In the genomic region with DNA sequence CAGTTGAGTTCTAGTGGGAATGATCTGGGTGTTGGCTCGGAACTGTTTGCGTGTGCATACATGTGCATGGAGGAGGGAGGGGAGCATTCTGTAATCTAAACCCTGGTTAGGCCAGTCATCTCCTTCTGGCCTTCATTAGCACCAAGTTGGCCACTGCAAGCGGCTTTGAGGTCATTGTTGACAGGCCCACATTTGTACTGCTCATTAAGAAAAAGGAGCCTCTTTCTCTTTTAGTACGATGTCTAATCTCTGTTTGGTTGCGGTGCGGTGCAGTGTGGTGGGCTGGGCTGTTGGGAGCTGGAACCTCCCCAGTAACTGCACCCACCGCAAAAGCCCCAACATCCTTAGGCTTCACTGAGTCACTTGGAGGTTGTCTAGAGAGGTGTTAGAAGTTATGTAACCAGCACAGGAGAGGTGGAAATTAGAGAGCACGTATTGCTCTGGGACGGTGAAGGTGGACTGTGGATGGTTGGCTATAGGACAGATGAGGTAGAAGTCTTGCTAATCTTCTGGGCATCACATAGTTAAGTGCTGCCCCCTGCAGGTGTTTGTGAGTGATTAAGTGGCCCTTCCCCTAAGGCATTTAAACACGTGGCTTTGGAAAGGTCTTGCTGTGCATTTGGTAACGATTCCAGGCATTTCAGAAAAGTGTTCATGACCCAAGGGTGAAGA, we compare ENCODE assay signal across 18 mouse cellular contexts. TPM values are rescaled to one million over a fixed set of nuclear protein-coding genes. Genes with fewer than 3 reads are reported as not detected.
DNase-seq lines count a peak whose midpoint lies in the region; ATAC-seq and TF ChIP-seq lines count a peak whose summit lies in the region.
"Had no signal": no experiment of that assay in that cellular context is flagged by ENCODE, and none has a peak within 500 bp of the region (broad histone marks: within the 10 kb centered on the region; RNA-seq: fewer than 3 reads in every experiment).

No protein-coding gene starts in this region.

- 68% methylated on average over 11 of the region's 11 CpGs for WGBS in heart, adult 2 months
- 79% methylated on average over 11 of the region's 11 CpGs for WGBS in midbrain, embryonic 14.5 days
- 72% methylated on average over 11 of the region's 11 CpGs for WGBS in midbrain, embryonic 15.5 days

- no peak for ATAC-seq in midbrain, embryonic 14.5 days (ENCODE audit: low FRiP score, low TSS enrichment)
- ATAC-seq in midbrain, embryonic 15.5 days (replicated peaks): no peak
- ATAC-seq: forebrain, embryonic 16.5 days had no signal

- no peaks in the 10 kb centered on the region for H3K9me3 ChIP-seq in midbrain, embryonic 14.5 days (ENCODE audit: control insufficient read depth, low read length)
- H3K9me3 ChIP-seq in midbrain, embryonic 15.5 days: no peaks in the 10 kb centered on the region
- H3K9me3 ChIP-seq: embryonic facial prominence, embryonic 15.5 days; heart, embryonic 13.5 days had no signal

- no peak for TF ChIP-seq POLR2A in heart, adult 2 months (IDR thresholded peaks at IDR 0.05; ENCODE audit: insufficient read depth, low read depth, low read length)

- no peak for DNase-seq in heart, adult 2 months
- DNase-seq in heart, postnatal 14 days: no peak
- DNase-seq in midbrain, embryonic 14.5 days: peak; percentile 42
- peak; percentile 26 for DNase-seq in NIH3T3 (ENCODE audit: low read depth)
- DNase-seq in retina, postnatal 1 day: peak; percentile 71
- no peak for DNase-seq in right cerebral cortex, postnatal 25 days
- DNase-seq in spleen, postnatal 10 days (ENCODE audit: low spot score in 2 of 2): no peak
- DNase-seq: cerebellum, adult 9-10 months; gastrocnemius, postnatal 14 days; lung, postnatal 10 days; thymus, postnatal 36 days had no signal

- peaks cover 3% of the 10 kb centered on the region; the same call in 1 of the 2 replicates for H3K27me3 ChIP-seq in heart, adult 2 months (ENCODE audit: control insufficient read depth, insufficient read depth, low read length)
- H3K27me3 ChIP-seq in midbrain, embryonic 14.5 days (ENCODE audit: control insufficient read depth, insufficient read depth, low read length): peaks cover 14% of the 10 kb centered on the region
- H3K27me3 ChIP-seq in midbrain, embryonic 15.5 days (replicated peaks): peaks cover 40% of the 10 kb centered on the region

- H3K4me2 ChIP-seq in midbrain, embryonic 14.5 days (ENCODE audit: low read length): no peak overlapping the region
- no peak overlapping the region for H3K4me2 ChIP-seq in midbrain, embryonic 15.5 days
- H3K4me2 ChIP-seq: embryonic facial prominence, embryonic 15.5 days; heart, embryonic 13.5 days; hindbrain, embryonic 12.5 days had no signal

- H3K9ac ChIP-seq in heart, adult 2 months (ENCODE audit: low read depth, low read length): no peak overlapping the region
- H3K9ac ChIP-seq in midbrain, embryonic 14.5 days (replicated peaks; ENCODE audit: low read length): no peak overlapping the region
- no peak overlapping the region for H3K9ac ChIP-seq in midbrain, embryonic 15.5 days
- H3K9ac ChIP-seq: embryonic facial prominence, embryonic 15.5 days; heart, embryonic 13.5 days; hindbrain, embryonic 12.5 days had no signal

- intact Hi-C loops in heart, adult 2 months (cut with DNase I): no loop called here
- intact Hi-C loops in heart, postnatal 14 days (cut with DNase I): no loop called here

- TF ChIP-seq EP300 in heart, adult 2 months (IDR thresholded peaks at IDR 0.05; ENCODE audit: insufficient read depth, low read depth, low read length): no peak

- H3K27ac ChIP-seq in heart, adult 2 months: no peak overlapping the region
- H3K27ac ChIP-seq in midbrain, embryonic 14.5 days (replicated peaks; ENCODE audit: low read depth, low read length): no peak overlapping the region
- no peak overlapping the region for H3K27ac ChIP-seq in midbrain, embryonic 15.5 days
- H3K27ac ChIP-seq: embryonic facial prominence, embryonic 15.5 days; heart, embryonic 13.5 days; hindbrain, embryonic 12.5 days had no signal

- peak; percentile 8; the same call in 1 of the 2 replicates for TF ChIP-seq CTCF in heart, adult 2 months (IDR thresholded peaks at IDR 0.05)

- H3K79me2 ChIP-seq in heart, adult 2 months (replicated peaks; ENCODE audit: control insufficient read depth, insufficient read depth, low read length): no peaks in the 10 kb centered on the region

- H3K4me1 ChIP-seq in heart, adult 2 months (ENCODE audit: control insufficient read depth, insufficient read depth, low read length): no peaks in the 10 kb centered on the region
- no peaks in the 10 kb centered on the region for H3K4me1 ChIP-seq in midbrain, embryonic 14.5 days (ENCODE audit: control insufficient read depth, insufficient read depth, low read length)
- H3K4me1 ChIP-seq in midbrain, embryonic 15.5 days: no peaks in the 10 kb centered on the region
- H3K4me1 ChIP-seq: embryonic facial prominence, embryonic 15.5 days; heart, embryonic 13.5 days had no signal

- H3K4me3 ChIP-seq in heart, adult 2 months: no peak overlapping the region
- H3K4me3 ChIP-seq in midbrain, embryonic 14.5 days (replicated peaks; ENCODE audit: low read depth, low read length): no peak overlapping the region
- no peak overlapping the region for H3K4me3 ChIP-seq in midbrain, embryonic 15.5 days
- H3K4me3 ChIP-seq: embryonic facial prominence, embryonic 15.5 days; heart, embryonic 13.5 days; hindbrain, embryonic 12.5 days had no signal

- no peaks in the 10 kb centered on the region for H3K36me3 ChIP-seq in heart, adult 2 months (ENCODE audit: control insufficient read depth, insufficient read depth, low read length)
- H3K36me3 ChIP-seq in midbrain, embryonic 14.5 days (ENCODE audit: control insufficient read depth, insufficient read depth, low read length): no peaks in the 10 kb centered on the region
- H3K36me3 ChIP-seq in midbrain, embryonic 15.5 days (replicated peaks): no peaks in the 10 kb centered on the region
- H3K36me3 ChIP-seq: embryonic facial prominence, embryonic 15.5 days; heart, embryonic 13.5 days; hindbrain, embryonic 12.5 days had no signal

RNA-seq across cellular contexts. Expression of a gene that starts 8.3 kb away (rescaled TPM):
- not detected for total RNA-seq in heart, adult 2 months (2021)
- not detected in 2 replicates for polyA plus RNA-seq in heart, adult 2 months (2012; rRNA removed)
- total RNA-seq in heart, postnatal 14 days (2021): under 1 TPM in 1 of 2 experiments, not detected in 1; 0.07 TPM
- polyA plus RNA-seq in midbrain, embryonic 14.5 days (2014; fragmentation: Nextera tagmentation; extraction: Ambion mirVana): 2.7 and 4.0 TPM in 2 replicates
- polyA plus RNA-seq in midbrain, embryonic 15.5 days (2015; fragmentation: Nextera tagmentation; extraction: Ambion mirVana): 1.5 and 1.7 TPM in 2 replicates
- total RNA-seq: adrenal gland, adult 2 months; gastrocnemius, postnatal 14 days; liver, adult 2 months had no signal
- polyA plus RNA-seq: adrenal gland, adult 2 months; heart, embryonic 13.5 days; liver, adult 2 months had no signal

RNA-seq across cellular contexts. Expression of a gene that starts 39.3 kb away (rescaled TPM):
- total RNA-seq in heart, adult 2 months (2021): 1 to 10 TPM; 5.3 to 5.8 TPM
- 15.4 and 18.0 TPM in 2 replicates for polyA plus RNA-seq in heart, adult 2 months (2012; rRNA removed)
- total RNA-seq in heart, postnatal 14 days (2021): 1 to 10 TPM; 5.6 to 7.1 TPM
- polyA plus RNA-seq in midbrain, embryonic 14.5 days (2014; fragmentation: Nextera tagmentation; extraction: Ambion mirVana): 8.6 and 8.7 TPM in 2 replicates
- 13.5 and 15.6 TPM in 2 replicates for polyA plus RNA-seq in midbrain, embryonic 15.5 days (2015; fragmentation: Nextera tagmentation; extraction: Ambion mirVana)

Comparison
In these comparisons a context has a peak if more than half of its experiments do, and no peak if none do; other contexts are left out.
1. DNase-seq: peak in midbrain, embryonic 14.5 days (single experiment), NIH3T3 (single experiment) and retina, postnatal 1 day (single experiment); none in heart, adult 2 months (0 of 2), heart, postnatal 14 days (0 of 2), right cerebral cortex, postnatal 25 days (single experiment) and spleen, postnatal 10 days (0 of 2).